Mouse (Mus musculus) thymus, postnatal 10 days (tissue): ENCODE measurements around the gene Ift57.
A peak's percentile ranks its signal among the peaks of the same experiment; 100 is the strongest.

ENCODE experiments used
- DNase-seq, 2 experiments: peaks; one replicate each; pipeline ENCODE4 v3.0.0; 2021; ENCODE audit warnings: low spot score in 2 of 2

The Ift57 gene

GRCm38 (mm10) chr16:49753318-49753717 is 54.3 kb downstream of the Ift57 start:
- no peak for DNase-seq

GRCm38 (mm10) chr16:49760517-49761203 is 61.6 kb downstream of the Ift57 start:
- DNase-seq, result no peak

GRCm38 (mm10) chr16:49761981-49762380 is 62.9 kb downstream of the Ift57 start:
- no peak for DNase-seq

GRCm38 (mm10) chr16:49766326-49766725 is 67.3 kb downstream of the Ift57 start:
- DNase-seq, result peak; percentile 64 to 68

- DNase-seq, result no peak
These were observed 69.5 kb downstream of the Ift57 start for GRCm38 (mm10) chr16:49768491-49769031.

GRCm38 (mm10) chr16:49769831-49770261 is 70.8 kb downstream of the Ift57 start:
- DNase-seq, result no peak

GRCm38 (mm10) chr16:49770320-49771189 is 71.5 kb downstream of the Ift57 start:
- DNase-seq, result no peak

GRCm38 (mm10) chr16:49771609-49772396 is 72.8 kb downstream of the Ift57 start:
- no peak for DNase-seq

GRCm38 (mm10) chr16:49772576-49772975 is 73.5 kb downstream of the Ift57 start:
- no peak for DNase-seq

- no peak for DNase-seq
These were observed 74.0 kb downstream of the Ift57 start for GRCm38 (mm10) chr16:49773068-49773467.

GRCm38 (mm10) chr16:49774059-49775001 is 75.3 kb downstream of the Ift57 start:
- no peak for DNase-seq

GRCm38 (mm10) chr16:49775002-49775966 is 76.3 kb downstream of the Ift57 start:
- no peak for DNase-seq

- no peak for DNase-seq
These were observed 77.9 kb downstream of the Ift57 start for GRCm38 (mm10) chr16:49776981-49777380.

- DNase-seq, result peak in 1 of 2 experiments; percentile 33
These were observed 82.6 kb downstream of the Ift57 start for GRCm38 (mm10) chr16:49781556-49782156.

GRCm38 (mm10) chr16:49783369-49783768 is 84.3 kb downstream of the Ift57 start:
- DNase-seq, result no peak

- no peak for DNase-seq
These were observed 87.1 kb downstream of the Ift57 start for GRCm38 (mm10) chr16:49786116-49786515.

GRCm38 (mm10) chr16:49787714-49788113 is 88.7 kb downstream of the Ift57 start:
- no peak for DNase-seq

GRCm38 (mm10) chr16:49790575-49791465 is 91.8 kb downstream of the Ift57 start:
- peak; percentile 36 to 44 for DNase-seq
